Mouse (Mus musculus): Measurements from ENCODE around the gene Rbm19. TPM values are rescaled to one million over a fixed set of nuclear protein-coding genes. Genes with fewer than 3 reads are reported as not detected.

Rbm19 gene
- polyA plus RNA-seq, 1 experiment from 2014 or later = 22.8 TPM

GRCm38 (mm10) chr5:120181384-120181783, 65.1 kb downstream of the Rbm19 start:
- peaks cover 36% of the 10 kb centered on the region for H3K36me3 ChIP-seq
- peaks cover 7% of the 10 kb centered on the region; the same call in 1 of the 2 replicates for H3K4me1 ChIP-seq (replicated peaks)
- 0 out of 2 replicates have a peak, but pooled peaks cover 7% of the 10 kb centered on the region for H3K9me3 ChIP-seq (replicated peaks)
- H3K4me3 ChIP-seq = no peak overlapping the region
- no peak overlapping the region for H3K9ac ChIP-seq
- WGBS = 88% methylated on average over 4 of the region's 4 CpGs
- H3K27ac ChIP-seq (ENCODE audit: poor library complexity, severe bottlenecking) = no peak overlapping the region
- no peak for ATAC-seq (ENCODE audit: insufficient number of reproducible peaks, low FRiP score)
- H3K4me2 ChIP-seq = no peak overlapping the region
- H3K27me3 ChIP-seq (replicated peaks) = no peaks in the 10 kb centered on the region

- 0 out of 2 replicates have a peak, but pooled peaks cover 7% of the 10 kb centered on the region for H3K9me3 ChIP-seq (replicated peaks)
- no peak overlapping the region for H3K4me2 ChIP-seq
- 71% methylated on average over 8 of the region's 8 CpGs for WGBS
- no peak overlapping the region for H3K27ac ChIP-seq (ENCODE audit: poor library complexity, severe bottlenecking)
- no peak overlapping the region for H3K4me3 ChIP-seq
- H3K9ac ChIP-seq = no peak overlapping the region
- peaks cover 34% of the 10 kb centered on the region for H3K36me3 ChIP-seq
- peaks cover 7% of the 10 kb centered on the region; the same call in 1 of the 2 replicates for H3K4me1 ChIP-seq (replicated peaks)
- no peaks in the 10 kb centered on the region for H3K27me3 ChIP-seq (replicated peaks)
- no peak for ATAC-seq (ENCODE audit: insufficient number of reproducible peaks, low FRiP score)
Observed at GRCm38 (mm10) chr5:120183321-120183720, 67.1 kb downstream of the Rbm19 start.

- Histone ChIP-seq H3K9ac (no peak overlapping the region), H3K9me3 (replicated peaks) (0 out of 2 replicates have a peak, but pooled peaks cover 7% of the 10 kb centered on the region), H3K36me3 (peaks cover 37% of the 10 kb centered on the region), H3K27me3 (replicated peaks) (no peaks in the 10 kb centered on the region), H3K4me1 (replicated peaks) (peaks cover 7% of the 10 kb centered on the region; the same call in 1 of the 2 replicates), H3K4me2 (no peak overlapping the region), H3K4me3 (no peak overlapping the region), H3K27ac (ENCODE audit: poor library complexity, severe bottlenecking) (no peak overlapping the region)
- 59% methylated on average over 5 of the region's 7 CpGs for WGBS
- ATAC-seq (ENCODE audit: insufficient number of reproducible peaks, low FRiP score) = 0 out of 2 replicates have a peak, but pooled peaks have one; percentile 31
Observed at GRCm38 (mm10) chr5:120183790-120184189, 67.5 kb downstream of the Rbm19 start.

GRCm38 (mm10) chr5:120185949-120186348, 69.7 kb downstream of the Rbm19 start:
- Histone ChIP-seq H3K36me3 (peaks cover 21% of the 10 kb centered on the region), H3K4me1 (replicated peaks) (peaks cover 7% of the 10 kb centered on the region; the same call in 1 of the 2 replicates), H3K27ac (ENCODE audit: poor library complexity, severe bottlenecking) (no peak overlapping the region), H3K27me3 (replicated peaks) (no peaks in the 10 kb centered on the region), H3K9me3 (replicated peaks) (no peaks in the 10 kb centered on the region), H3K4me3 (no peak overlapping the region), H3K9ac (no peak overlapping the region), H3K4me2 (no peak overlapping the region)
- WGBS = 89% methylated on average over 10 of the region's 10 CpGs
- no peak for ATAC-seq (ENCODE audit: insufficient number of reproducible peaks, low FRiP score)

GRCm38 (mm10) chr5:120188541-120188940, 72.3 kb downstream of the Rbm19 start:
- no peak overlapping the region for H3K27ac ChIP-seq (ENCODE audit: poor library complexity, severe bottlenecking)
- peaks cover 18% of the 10 kb centered on the region for H3K36me3 ChIP-seq
- H3K4me3 ChIP-seq = no peak overlapping the region
- 73% methylated on average over 7 of the region's 7 CpGs for WGBS
- H3K9me3 ChIP-seq (replicated peaks) = no peaks in the 10 kb centered on the region
- H3K4me1 ChIP-seq (replicated peaks) = peaks cover 8% of the 10 kb centered on the region; the same call in 1 of the 2 replicates
- H3K27me3 ChIP-seq (replicated peaks) = no peaks in the 10 kb centered on the region
- no peak overlapping the region for H3K4me2 ChIP-seq
- no peak overlapping the region for H3K9ac ChIP-seq
- ATAC-seq (ENCODE audit: insufficient number of reproducible peaks, low FRiP score) = no peak

- Histone ChIP-seq H3K4me1 (replicated peaks) (peaks cover 18% of the 10 kb centered on the region), H3K9me3 (replicated peaks) (no peaks in the 10 kb centered on the region), H3K4me3 (no peak overlapping the region), H3K27me3 (replicated peaks) (no peaks in the 10 kb centered on the region), H3K4me2 (no peak overlapping the region), H3K9ac (no peak overlapping the region), H3K27ac (ENCODE audit: poor library complexity, severe bottlenecking) (no peak overlapping the region), H3K36me3 (peaks cover 18% of the 10 kb centered on the region)
- ATAC-seq (ENCODE audit: insufficient number of reproducible peaks, low FRiP score) = no peak
- WGBS = 79% methylated on average over 14 of the region's 14 CpGs
Observed at GRCm38 (mm10) chr5:120190001-120190582, 73.8 kb downstream of the Rbm19 start.

- Histone ChIP-seq H3K4me3 (no peak overlapping the region), H3K9ac (no peak overlapping the region), H3K27me3 (replicated peaks) (no peaks in the 10 kb centered on the region), H3K9me3 (replicated peaks) (no peaks in the 10 kb centered on the region), H3K4me1 (replicated peaks) (peaks cover 27% of the 10 kb centered on the region), H3K4me2 (no peak overlapping the region), H3K36me3 (peaks cover 16% of the 10 kb centered on the region; the same call in 1 of the 2 replicates), H3K27ac (ENCODE audit: poor library complexity, severe bottlenecking) (no peak overlapping the region)
- no peak for ATAC-seq (ENCODE audit: insufficient number of reproducible peaks, low FRiP score)
- WGBS = 83% methylated on average over 9 of the region's 9 CpGs
Observed at GRCm38 (mm10) chr5:120191620-120192019, 75.4 kb downstream of the Rbm19 start.

GRCm38 (mm10) chr5:120194309-120194941, 78.2 kb downstream of the Rbm19 start:
- H3K27ac ChIP-seq (ENCODE audit: poor library complexity, severe bottlenecking) = no peak overlapping the region
- peaks cover 18% of the 10 kb centered on the region; the same call in 1 of the 2 replicates for H3K36me3 ChIP-seq
- no peak overlapping the region for H3K4me3 ChIP-seq
- WGBS = 39% methylated on average over 16 of the region's 16 CpGs
- 0 out of 2 replicates have a peak overlapping the region, but pooled peaks have one; percentile 6 for H3K4me2 ChIP-seq
- H3K4me1 ChIP-seq (replicated peaks) = peaks cover 33% of the 10 kb centered on the region
- H3K27me3 ChIP-seq (replicated peaks) = no peaks in the 10 kb centered on the region
- no peaks in the 10 kb centered on the region for H3K9me3 ChIP-seq (replicated peaks)
- H3K9ac ChIP-seq = no peak overlapping the region
- ATAC-seq (ENCODE audit: insufficient number of reproducible peaks, low FRiP score) = no peak

- WGBS = 30% methylated on average over 13 of the region's 13 CpGs
- Histone ChIP-seq H3K4me2 (0 out of 2 replicates have a peak overlapping the region, but pooled peaks have one; percentile 6), H3K36me3 (peaks cover 23% of the 10 kb centered on the region), H3K4me3 (no peak overlapping the region), H3K9me3 (replicated peaks) (0 out of 2 replicates have a peak, but pooled peaks cover under 1% of the 10 kb centered on the region), H3K9ac (no peak overlapping the region), H3K27me3 (replicated peaks) (no peaks in the 10 kb centered on the region), H3K27ac (ENCODE audit: poor library complexity, severe bottlenecking) (no peak overlapping the region), H3K4me1 (replicated peaks) (peaks cover 33% of the 10 kb centered on the region)
- no peak for ATAC-seq (ENCODE audit: insufficient number of reproducible peaks, low FRiP score)
Observed at GRCm38 (mm10) chr5:120194948-120195347, 78.7 kb downstream of the Rbm19 start.

GRCm38 (mm10) chr5:120196879-120197278, 80.6 kb downstream of the Rbm19 start:
- peak overlapping the region; percentile 14; the same call in 1 of the 2 replicates for H3K9ac ChIP-seq
- H3K27me3 ChIP-seq (replicated peaks) = no peaks in the 10 kb centered on the region
- H3K36me3 ChIP-seq = peaks cover 29% of the 10 kb centered on the region
- no peak for ATAC-seq (ENCODE audit: insufficient number of reproducible peaks, low FRiP score)
- 69% methylated on average over 9 of the region's 9 CpGs for WGBS
- peaks cover 33% of the 10 kb centered on the region for H3K4me1 ChIP-seq (replicated peaks)
- H3K9me3 ChIP-seq (replicated peaks) = 0 out of 2 replicates have a peak, but pooled peaks cover 3% of the 10 kb centered on the region
- no peak overlapping the region for H3K27ac ChIP-seq (ENCODE audit: poor library complexity, severe bottlenecking)
- no peak overlapping the region for H3K4me3 ChIP-seq
- H3K4me2 ChIP-seq = no peak overlapping the region

- WGBS = 87% methylated on average over 10 of the region's 10 CpGs
- no peak for ATAC-seq (ENCODE audit: insufficient number of reproducible peaks, low FRiP score)
- Histone ChIP-seq H3K36me3 (peaks cover 29% of the 10 kb centered on the region), H3K4me3 (no peak overlapping the region), H3K4me2 (no peak overlapping the region), H3K9me3 (replicated peaks) (0 out of 2 replicates have a peak, but pooled peaks cover 3% of the 10 kb centered on the region), H3K27ac (ENCODE audit: poor library complexity, severe bottlenecking) (no peak overlapping the region), H3K4me1 (replicated peaks) (peaks cover 31% of the 10 kb centered on the region), H3K27me3 (replicated peaks) (no peaks in the 10 kb centered on the region), H3K9ac (no peak overlapping the region)
Observed at GRCm38 (mm10) chr5:120197813-120198387, 81.6 kb downstream of the Rbm19 start.
